Mouse (Mus musculus): Measurements from ENCODE around the gene Itgb6.
A peak's percentile ranks its signal among the peaks of the same experiment; 100 is the strongest.

The Itgb6 gene

DNA sequence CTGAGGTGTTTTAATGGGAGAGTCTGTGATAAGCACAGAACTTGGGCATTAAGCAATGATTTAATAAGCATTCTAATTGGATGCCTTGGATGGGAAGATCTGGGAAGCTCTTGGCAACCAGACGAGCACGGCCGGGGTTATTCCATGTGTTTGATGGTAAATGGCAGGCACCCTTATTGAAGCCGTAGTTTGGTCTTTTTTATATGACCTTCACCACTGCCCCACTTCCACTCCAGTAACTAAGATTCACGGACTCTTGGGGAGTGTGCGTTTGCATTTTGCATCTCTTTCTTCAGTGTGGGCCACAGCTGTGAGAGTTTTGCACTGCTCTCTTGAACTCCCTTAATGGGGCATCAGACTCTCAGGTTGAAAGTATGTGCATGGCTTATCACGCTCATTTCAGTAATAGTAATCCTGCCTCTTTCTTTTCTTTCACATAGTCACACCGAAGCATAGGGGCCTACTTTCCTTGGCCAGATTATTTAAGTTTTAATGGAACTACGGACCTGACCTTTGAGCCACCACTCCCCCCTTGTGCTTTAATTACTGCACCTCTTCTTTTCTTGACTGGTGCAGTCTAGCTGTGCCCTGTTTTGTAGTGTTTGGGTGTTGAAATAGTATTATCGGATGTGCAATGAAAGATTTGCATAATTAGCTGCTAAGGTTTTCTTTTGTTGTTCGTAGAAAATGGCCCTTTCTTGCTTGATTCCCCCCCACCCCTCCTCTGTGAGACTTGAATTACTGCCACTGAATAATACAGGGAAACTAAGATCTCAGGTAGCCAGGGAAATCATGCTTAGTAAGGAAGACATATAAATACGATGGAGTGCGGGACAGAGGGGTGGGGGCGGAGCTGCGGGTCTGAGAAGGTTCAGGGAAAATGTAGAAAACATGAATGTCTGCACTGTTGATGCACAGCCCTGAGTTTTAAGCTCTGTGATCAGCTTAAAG lies 109.3 kb downstream of the Itgb6 start:
- no peak for DNase-seq

DNA sequence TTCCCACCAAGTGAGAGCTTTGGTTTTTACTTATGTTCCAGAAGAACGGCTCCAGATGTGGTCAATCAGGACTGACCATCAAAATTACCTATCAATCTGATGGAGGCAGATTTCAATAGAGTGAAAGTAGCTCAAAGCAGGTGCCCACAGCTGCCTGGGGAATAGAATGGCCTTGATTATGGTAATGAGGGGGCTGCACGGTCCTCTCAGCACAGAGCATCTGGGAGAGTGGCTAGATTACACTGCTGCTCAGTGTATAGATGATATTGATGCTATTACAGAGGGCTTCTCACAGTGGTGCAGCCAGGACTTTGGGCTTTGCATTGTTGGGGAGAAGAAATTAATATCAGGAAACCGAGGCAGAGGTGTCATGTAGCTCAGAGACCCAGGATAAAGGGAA lies 110.8 kb downstream of the Itgb6 start:
- DNase-seq = no peak

DNA sequence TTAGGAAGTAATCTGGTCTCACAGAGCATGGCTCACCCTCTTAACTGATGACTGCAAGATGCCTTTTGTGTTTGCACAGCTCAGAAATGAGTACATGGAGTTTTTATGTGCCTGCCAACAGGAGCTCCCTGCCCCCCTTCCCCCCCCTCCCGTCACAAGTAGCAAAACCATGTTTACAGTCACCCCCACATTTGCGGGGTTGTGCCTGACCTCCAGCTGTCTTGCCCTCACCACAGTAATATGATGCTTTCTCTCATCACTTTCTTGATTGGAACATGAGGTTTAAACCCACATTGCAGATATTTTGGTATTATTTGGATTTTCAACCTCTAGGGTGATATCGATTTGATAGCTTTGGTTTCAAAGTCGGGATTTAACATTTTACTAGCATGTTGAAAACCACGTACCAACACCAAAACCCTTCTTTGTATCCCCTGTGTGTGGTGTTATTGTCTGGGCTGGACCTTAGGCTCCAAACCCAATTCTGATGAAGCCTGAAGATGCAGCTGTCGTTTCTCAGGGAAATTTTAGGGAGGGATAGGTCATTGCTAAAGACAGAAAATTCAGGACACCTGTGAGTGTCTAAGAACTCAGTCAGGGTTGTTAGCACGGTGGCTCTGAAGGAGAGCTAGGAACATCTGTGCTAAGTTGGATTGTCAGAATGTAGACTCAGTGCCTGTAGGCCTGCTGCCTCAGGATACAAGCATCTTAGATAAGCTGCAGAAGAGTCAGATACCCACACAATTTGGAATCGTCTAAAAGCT lies 112.8 kb downstream of the Itgb6 start:
- DNase-seq = no peak

DNA sequence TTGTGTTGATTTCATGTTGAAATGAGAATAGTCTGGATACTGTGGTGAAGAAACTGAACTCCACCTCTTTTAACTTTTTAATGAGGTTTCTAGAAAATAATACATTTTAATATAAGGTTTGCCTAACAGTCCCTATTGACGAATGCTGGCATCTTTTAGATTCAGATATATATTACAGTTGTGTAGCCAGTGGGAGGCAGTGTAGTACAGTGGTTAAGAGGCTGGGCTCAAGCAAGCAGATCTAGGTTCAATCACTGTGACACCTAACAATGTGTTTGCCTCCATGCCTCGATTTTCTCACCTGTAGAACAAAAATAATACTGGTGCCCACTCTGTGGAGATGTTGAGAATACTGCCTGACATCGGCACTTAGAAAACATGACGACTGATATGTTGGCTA lies 114.5 kb downstream of the Itgb6 start:
- peak; percentile 24 to 43 for DNase-seq

DNA sequence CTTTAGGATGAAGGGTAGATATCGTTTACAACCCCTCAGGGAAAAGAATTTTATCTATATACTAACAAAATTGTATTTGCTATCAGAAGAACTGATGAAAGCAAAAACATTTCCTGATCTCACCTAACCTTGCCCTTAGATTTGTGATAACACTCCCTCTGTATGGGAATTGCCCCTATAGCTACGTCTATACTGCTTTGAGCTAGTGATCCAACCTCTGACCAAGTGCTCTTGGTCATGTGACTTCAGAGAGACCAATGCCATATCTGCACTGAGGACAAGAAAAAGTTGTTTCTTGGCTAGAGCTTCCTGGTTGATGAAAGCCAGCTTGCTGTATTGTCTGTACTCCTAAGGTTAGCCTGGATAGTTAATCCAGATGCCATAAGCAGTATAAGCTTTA lies 121.1 kb downstream of the Itgb6 start:
- DNase-seq = no peak

DNA sequence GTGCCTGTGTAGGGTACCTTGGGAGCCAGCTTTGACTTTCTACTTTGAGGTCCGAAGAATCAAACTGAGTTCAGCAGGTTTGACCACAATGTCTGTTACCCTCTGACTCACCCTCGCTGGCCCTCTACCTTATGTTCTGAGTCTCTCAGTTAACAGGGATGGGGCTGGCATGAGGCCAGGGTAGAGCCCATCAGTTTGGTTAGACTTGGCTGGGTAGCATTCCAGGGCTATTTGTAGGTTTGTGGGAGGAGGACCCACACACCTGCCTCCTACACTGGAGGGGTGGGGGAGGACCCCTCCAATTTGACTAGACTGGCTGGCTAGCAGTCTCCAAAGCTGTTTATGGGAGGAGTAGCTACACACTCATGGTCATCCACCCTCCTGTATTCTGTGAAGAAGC lies 121.6 kb downstream of the Itgb6 start:
- DNase-seq = no peak

DNA sequence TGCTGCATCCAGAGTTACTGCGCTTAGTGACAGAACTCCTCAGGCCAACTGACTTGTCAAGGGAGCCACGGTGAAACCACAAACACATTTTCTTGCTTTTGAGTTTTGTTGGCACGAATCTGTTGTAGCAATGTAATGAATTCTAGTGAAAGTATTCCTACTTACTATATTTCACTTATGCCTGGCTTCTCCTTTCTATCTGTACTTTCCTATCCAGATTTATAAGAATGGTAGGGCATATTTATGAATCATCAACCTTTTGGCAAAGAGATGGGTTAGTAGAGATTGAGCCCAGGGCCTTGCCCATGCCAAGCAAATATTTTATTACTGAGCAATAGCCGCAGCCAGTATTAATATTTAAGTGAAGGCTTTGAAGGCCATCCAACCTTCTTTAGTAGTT lies 139.0 kb downstream of the Itgb6 start:
- no peak for DNase-seq

DNA sequence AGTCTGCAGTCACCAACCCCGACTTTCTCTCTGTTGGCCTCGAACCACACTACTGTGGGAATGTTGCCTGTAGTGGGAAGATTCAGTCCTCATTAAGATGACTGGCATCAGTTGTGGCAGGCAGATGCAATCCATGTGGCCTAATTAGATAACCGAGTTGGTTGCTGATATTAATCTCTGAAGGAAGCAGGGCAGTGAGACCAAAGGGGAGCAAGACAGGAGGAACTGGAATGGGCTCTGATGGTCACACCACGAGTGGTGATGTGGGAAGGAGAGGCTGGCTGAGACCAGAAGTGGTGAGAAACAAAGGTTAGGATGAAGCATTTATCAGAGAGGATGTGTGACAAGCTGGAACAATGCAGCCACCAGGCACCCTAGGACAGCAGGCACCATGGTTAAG lies 167.9 kb downstream of the Itgb6 start:
- no peak for DNase-seq

DNA sequence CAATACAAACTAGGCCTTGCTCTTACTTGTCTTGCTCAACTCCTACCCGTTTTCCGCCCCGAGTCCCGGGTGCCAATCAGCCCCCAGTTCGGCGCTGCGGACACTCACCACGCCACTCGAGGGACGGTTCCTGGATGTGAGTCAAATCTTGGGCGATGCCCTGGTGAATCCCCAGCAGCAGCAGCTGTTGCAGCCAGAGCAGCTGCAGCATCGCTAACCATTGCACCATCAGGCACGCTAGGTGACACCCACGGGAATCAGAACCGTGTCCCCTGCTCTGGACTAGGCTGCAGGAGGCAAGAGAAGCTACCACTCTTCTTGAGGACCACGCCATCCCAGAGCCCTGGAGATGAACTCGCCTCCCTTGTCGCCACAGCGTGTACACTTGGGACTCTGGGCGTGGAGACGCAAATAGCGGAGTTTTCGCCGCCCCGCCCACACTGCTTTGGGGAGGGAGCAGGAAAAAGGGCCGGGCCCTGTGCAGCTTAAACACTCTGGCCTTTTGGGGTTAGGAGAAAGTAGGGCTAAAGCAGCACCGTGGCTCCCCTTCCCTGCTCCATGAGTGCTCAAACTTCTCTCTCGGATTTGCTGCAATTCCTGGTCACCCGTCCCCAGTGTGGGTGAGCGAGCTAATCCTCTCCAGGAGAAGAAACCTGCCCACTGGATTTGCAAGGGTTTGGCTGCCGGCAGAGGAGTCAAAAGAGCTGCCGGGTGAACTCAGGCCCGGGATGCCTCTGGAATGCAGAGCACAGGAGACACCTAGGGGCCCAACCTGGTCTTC lies 169.4 kb downstream of the Itgb6 start, which contains the start of gene Pla2r1:
Gene Pla2r1, minus strand, starts transcription at position 407 of the 781 bp plus-strand sequence.
- peak; percentile 65 to 83 for DNase-seq

DNA sequence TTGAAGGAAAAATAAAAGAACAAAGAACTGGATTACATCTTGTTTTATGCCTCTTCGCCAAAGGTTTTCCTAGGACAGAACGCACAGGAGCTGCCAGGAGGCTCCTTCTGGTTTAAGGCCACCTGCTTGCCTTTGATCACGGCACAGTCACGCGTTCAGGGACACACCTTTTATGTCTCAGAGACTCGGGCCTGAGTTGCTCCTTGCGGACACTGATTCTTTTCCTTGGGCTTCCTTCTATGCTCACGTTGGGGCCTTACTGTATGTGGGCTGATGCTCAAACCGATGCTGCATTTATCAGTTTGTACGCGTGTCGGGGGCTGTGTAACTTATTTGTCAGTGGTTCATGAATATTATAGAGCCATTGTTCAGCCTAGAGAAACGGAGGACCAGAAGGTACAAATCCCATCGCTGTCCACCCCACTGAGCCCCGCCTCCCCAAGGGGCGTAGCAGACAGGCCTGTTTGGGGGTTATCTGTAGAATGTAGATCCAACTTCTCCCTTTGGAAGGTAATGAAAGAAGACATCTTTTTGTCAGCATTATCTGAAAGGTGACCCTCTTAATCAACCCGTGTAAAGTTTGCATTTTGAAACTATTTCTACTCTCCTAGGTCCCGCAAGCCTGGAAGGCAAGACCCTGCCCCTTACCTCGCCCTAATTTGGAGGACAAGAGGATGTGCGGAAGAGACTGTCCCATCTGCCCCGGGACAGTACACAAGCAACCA lies 170.1 kb downstream of the Itgb6 start:
- peak in 1 of 2 experiments; percentile 22 for DNase-seq

DNA sequence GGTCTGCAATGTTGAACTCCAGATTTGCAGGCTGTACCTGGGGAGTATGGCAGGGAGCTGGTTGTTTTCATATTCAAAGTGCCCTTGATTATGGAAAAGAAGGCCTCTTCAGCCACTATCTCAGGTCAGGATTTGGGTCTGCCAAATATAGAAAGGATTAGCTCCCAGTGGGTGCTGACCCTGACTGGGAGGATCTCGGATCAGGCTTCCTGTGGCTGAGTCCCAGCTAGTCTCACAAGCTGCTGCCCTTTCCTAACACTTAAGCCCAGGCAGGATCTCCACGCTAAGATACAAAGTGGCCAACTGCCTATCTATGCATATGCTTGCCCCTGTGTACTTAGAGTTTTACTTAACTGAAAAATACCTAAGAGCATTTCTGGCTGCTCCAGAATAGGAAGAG lies 170.8 kb downstream of the Itgb6 start:
- DNase-seq = peak; percentile 13 to 26

DNA sequence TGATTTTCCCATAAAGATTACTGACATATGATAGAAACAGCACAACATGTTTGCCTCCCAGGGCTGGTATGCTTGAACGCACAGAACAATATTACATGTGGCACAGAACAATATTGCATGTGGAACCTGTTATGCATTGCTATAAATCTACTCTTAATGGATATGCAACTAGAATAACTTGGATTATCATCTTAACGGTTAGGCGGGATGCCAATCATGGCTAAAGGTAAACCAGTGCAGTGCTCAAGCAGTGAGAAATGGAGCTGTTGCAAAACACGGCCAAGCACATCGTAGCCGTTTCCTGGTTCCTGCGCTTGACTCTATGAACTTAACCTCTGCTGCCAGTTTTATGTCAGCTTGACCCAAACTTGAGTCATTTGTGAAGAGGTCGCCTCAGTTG lies 171.9 kb downstream of the Itgb6 start:
- no peak for DNase-seq

DNA sequence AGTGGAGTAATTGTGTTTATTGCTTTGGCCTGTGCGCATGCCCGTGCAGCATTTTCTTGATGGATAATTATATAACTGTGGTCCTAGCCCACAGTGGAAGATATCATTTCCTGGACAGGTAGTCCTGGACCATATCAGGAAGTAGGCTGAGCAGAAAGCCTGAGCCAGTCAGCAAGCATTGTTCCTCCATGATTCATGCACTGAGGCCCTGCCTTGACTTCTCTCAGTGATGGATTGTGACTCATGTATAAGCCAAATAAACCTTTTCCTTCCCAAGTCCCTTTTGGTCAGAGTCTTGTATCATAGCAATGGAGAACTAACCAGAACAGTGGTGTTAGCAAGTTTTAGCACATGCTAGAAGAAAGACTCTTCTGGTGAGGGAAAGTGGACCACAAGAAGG lies 172.6 kb downstream of the Itgb6 start:
- DNase-seq = no peak
